ENCODE assay signal across 9 mouse cellular contexts in genomic region chr5:116288849-116289570, GRCm38 (mm10). TPM values are rescaled to one million over a fixed set of nuclear protein-coding genes. Genes with fewer than 3 reads are reported as not detected.
DNase-seq lines count a peak whose midpoint lies in the region; ATAC-seq and TF ChIP-seq lines count a peak whose summit lies in the region.
"Had no signal": no experiment of that assay in that cellular context is flagged by ENCODE, and none has a peak within 500 bp of the region (broad histone marks: within the 10 kb centered on the region; RNA-seq: fewer than 3 reads in every experiment).

Gene Ccdc60, minus strand, starts transcription at chr5:116288985.

- no peak for DNase-seq in kidney, adult 9 months
- peak; percentile 41 for DNase-seq in forebrain, postnatal 0 days
- DNase-seq in kidney, postnatal 25 days: peak; percentile 45 to 55
- DNase-seq in mesoderm, embryonic 11.5 days (ENCODE audit: low read depth, low spot score): peak; percentile 78
- DNase-seq in thymus, adult 2 months: peak; percentile 57
- no peak for DNase-seq in layer of hippocampus, adult 9-10 months (ENCODE audit: low spot score)
- no peak for DNase-seq in spleen, postnatal 36 days (ENCODE audit: low spot score in 2 of 2)

- 0 out of 2 replicates have a peak, but pooled peaks cover 5% of the 10 kb centered on the region for H3K27me3 ChIP-seq in kidney, embryonic 15.5 days
- H3K27me3 ChIP-seq in forebrain, postnatal 0 days (ENCODE audit: insufficient read depth, low read length): peaks cover 5% of the 10 kb centered on the region; the same call in 1 of the 2 replicates
- no peaks in the 10 kb centered on the region for H3K27me3 ChIP-seq in thymus, adult 2 months (ENCODE audit: control insufficient read depth, insufficient read depth, low read length)

- H3K4me3 ChIP-seq in kidney, embryonic 15.5 days (replicated peaks): peak within 1 kb of the TSS; percentile 24
- no peak within 1 kb of the TSS for H3K4me3 ChIP-seq in forebrain, postnatal 0 days (ENCODE audit: low read depth, low read length)
- H3K4me3 ChIP-seq in thymus, adult 2 months (ENCODE audit: control insufficient read depth, insufficient read depth, low read length): peak within 1 kb of the TSS; percentile 30

- peak; percentile 80 for ATAC-seq in kidney, embryonic 15.5 days (replicated peaks; ENCODE audit: low FRiP score)
- ATAC-seq in forebrain, postnatal 0 days: peak; percentile 50; the same call in 1 of the 2 replicates
- ATAC-seq: Patski had no signal

- H3K4me2 ChIP-seq in kidney, embryonic 15.5 days: peak within 1 kb of the TSS; percentile 54
- peak within 1 kb of the TSS; percentile 13 for H3K4me2 ChIP-seq in forebrain, postnatal 0 days (ENCODE audit: low read depth)

- H3K4me1 ChIP-seq in kidney, embryonic 15.5 days: peaks cover 23% of the 10 kb centered on the region
- peaks cover 12% of the 10 kb centered on the region; the same call in 1 of the 2 replicates for H3K4me1 ChIP-seq in forebrain, postnatal 0 days (ENCODE audit: insufficient read depth)
- H3K4me1 ChIP-seq in thymus, adult 2 months (replicated peaks; ENCODE audit: control insufficient read depth, insufficient read depth, low read length): peaks cover 4% of the 10 kb centered on the region; the same call in 1 of the 2 replicates

- no peaks in the 10 kb centered on the region for H3K36me3 ChIP-seq in kidney, embryonic 15.5 days
- H3K36me3 ChIP-seq in forebrain, postnatal 0 days (ENCODE audit: insufficient read depth): no peaks in the 10 kb centered on the region
- H3K36me3 ChIP-seq in thymus, adult 2 months (ENCODE audit: control insufficient read depth, insufficient read depth, low read length): no peaks in the 10 kb centered on the region

- TF ChIP-seq POLR2A in thymus, adult 2 months (IDR thresholded peaks at IDR 0.05; ENCODE audit: control insufficient read depth, extremely low read depth, insufficient read depth, low read length, poor library complexity): no peak

- 7% methylated on average over 28 of the region's 28 CpGs for WGBS in kidney, embryonic 15.5 days
- WGBS in forebrain, postnatal 0 days: 4% methylated on average over 28 of the region's 28 CpGs
- 4% methylated on average over 28 of the region's 28 CpGs for WGBS in thymus, adult 2 months

- H3K9me3 ChIP-seq in kidney, embryonic 15.5 days (replicated peaks): no peaks in the 10 kb centered on the region
- H3K9me3 ChIP-seq in forebrain, postnatal 0 days (ENCODE audit: low read length): no peaks in the 10 kb centered on the region

- H3K27ac ChIP-seq in kidney, embryonic 15.5 days: peak within 1 kb of the TSS; percentile 10; the same call in 1 of the 2 replicates
- H3K27ac ChIP-seq in forebrain, postnatal 0 days (ENCODE audit: low read depth, low read length): no peak within 1 kb of the TSS
- H3K27ac ChIP-seq in thymus, adult 2 months (ENCODE audit: control insufficient read depth, insufficient read depth, low read length): no peak within 1 kb of the TSS

- no peak within 1 kb of the TSS for H3K9ac ChIP-seq in kidney, embryonic 15.5 days
- H3K9ac ChIP-seq in forebrain, postnatal 0 days: no peak within 1 kb of the TSS

- no peak for TF ChIP-seq CTCF in forebrain, postnatal 0 days (IDR thresholded peaks at IDR 0.05; ENCODE audit: low read depth)
- no peak for TF ChIP-seq CTCF in thymus, adult 2 months (IDR thresholded peaks at IDR 0.05; ENCODE audit: borderline replicate concordance, control insufficient read depth, extremely low read depth, insufficient read depth, low read length, poor library complexity)

RNA-seq across cellular contexts. Expression of gene Ccdc60, which starts in this region (rescaled TPM):
- 0.62 and 0.74 TPM in 2 replicates for polyA plus RNA-seq in kidney, embryonic 15.5 days (2015; fragmentation: Nextera tagmentation; extraction: Ambion mirVana)
- total RNA-seq in forebrain, postnatal 0 days (2014; rRNA removed): 1.5 and 3.7 TPM in 2 replicates
- polyA plus RNA-seq in forebrain, postnatal 0 days (2015; fragmentation: Nextera tagmentation; extraction: Ambion mirVana): 1.4 and 1.9 TPM in 2 replicates
- 0.18 and 0.35 TPM in 2 replicates for polyA plus RNA-seq in thymus, adult 2 months (2012; rRNA removed)
- polyA plus RNA-seq: Patski had no signal

Comparison
In these comparisons a context has a peak if more than half of its experiments do, and no peak if none do; other contexts are left out.
1. DNase-seq: peak in forebrain, postnatal 0 days (single experiment), kidney, postnatal 25 days (2 of 2) and mesoderm, embryonic 11.5 days (single experiment); none in kidney, adult 9 months (single experiment), layer of hippocampus, adult 9-10 months (single experiment) and spleen, postnatal 36 days (0 of 2).
2. Peak in ATAC-seq, H3K4me3 ChIP-seq, H3K27ac ChIP-seq and H3K4me2 ChIP-seq in kidney, embryonic 15.5 days; RNA of the gene not detected or under 1 TPM.
3. Peak in DNase-seq and H3K4me3 ChIP-seq in thymus, adult 2 months; RNA of the gene not detected or under 1 TPM.